Mouse (Mus musculus) liver, embryonic 15.5 days (tissue): ENCODE data around the gene Spata7. TPM values are rescaled to one million over a fixed set of nuclear protein-coding genes. Genes with fewer than 3 reads are reported as not detected.

ENCODE experiments used
- ATAC-seq: fragments of 200-750 bp; cut with Nextera tagmentation; 2 replicates; pipeline ENCODE4 v1.8.0; 2017; ENCODE audit warnings: moderate number of reproducible peaks, mild to moderate bottlenecking, moderate library complexity; ENCODE audit not compliant: insufficient read depth
- H3K27ac ChIP-seq: fragments of 300-500 bp; sonication (generic); replicated peaks from 2 replicates; pipeline ENCODE4 v1.5.1; 2015; ENCODE audit warnings: mild to moderate bottlenecking, inconsistent platforms
- H3K27me3 ChIP-seq: fragments of 300-500 bp; sonication (generic); 2 replicates; pipeline ENCODE4 v1.6.1; 2015; ENCODE audit warnings: mild to moderate bottlenecking, inconsistent platforms
- H3K36me3 ChIP-seq: fragments of 300-500 bp; sonication (generic); replicated peaks from 2 replicates; pipeline ENCODE4 v1.6.1; 2015; ENCODE audit warnings: moderate library complexity, mild to moderate bottlenecking, inconsistent platforms
- H3K4me1 ChIP-seq: fragments of 300-500 bp; sonication (generic); replicated peaks from 2 replicates; pipeline ENCODE4 v1.6.1; 2015; ENCODE audit warnings: inconsistent platforms
- H3K4me2 ChIP-seq: fragments of 300-500 bp; sonication (generic); 2 replicates; pipeline ENCODE4 v1.6.1; 2015; ENCODE audit warnings: moderate library complexity, mild to moderate bottlenecking, inconsistent platforms
- H3K4me3 ChIP-seq: fragments of 300-500 bp; sonication (generic); replicated peaks from 2 replicates; pipeline ENCODE4 v1.5.1; 2015; ENCODE audit warnings: mild to moderate bottlenecking, inconsistent platforms
- H3K9ac ChIP-seq: fragments of 300-500 bp; sonication (generic); 2 replicates; pipeline ENCODE4 v1.6.1; 2015; ENCODE audit warnings: moderate library complexity, mild to moderate bottlenecking, inconsistent platforms
- H3K9me3 ChIP-seq: fragments of 300-500 bp; sonication (generic); replicated peaks from 2 replicates; pipeline ENCODE4 v1.6.1; 2016; ENCODE audit warnings: inconsistent platforms
- WGBS: fragments of 180-500 bp; shearing (Covaris S2); methylation state at CpG from one replicate; pipeline ENCODE4 v1.1.7; 2015; ENCODE audit warnings: mixed read lengths; ENCODE audit not compliant: insufficient replicate concordance; 5-methylcytosine and 5-hydroxymethylcytosine counted together
- polyA plus RNA-seq: library from polyadenylated mRNA; unstranded; fragments of >200 nt; fragmentation: Nextera tagmentation; extraction: Ambion mirVana; gene quantifications from 2 replicates; pipeline ENCODE4 v1.2.1, GENCODE M21; 2015

Gene Spata7
- polyA plus RNA-seq, 1 experiment from 2014 or later, result 1.8 TPM

- Histone ChIP-seq H3K4me1 (peaks cover 11% of the 10 kb centered on the region), H3K4me3 (no peak overlapping the region), H3K9me3 (no peaks in the 10 kb centered on the region), H3K36me3 (no peaks in the 10 kb centered on the region), H3K4me2 (no peak overlapping the region), H3K27me3 (no peaks in the 10 kb centered on the region), H3K9ac (no peak overlapping the region), H3K27ac (no peak overlapping the region)
- ATAC-seq, result no peak
- WGBS, result 67% methylated on average over 6 of the region's 6 CpGs
These were observed 84.9 kb downstream of the Spata7 start for GRCm38 (mm10) chr12:98712819-98713218.

GRCm38 (mm10) chr12:98713621-98714103 lies 85.7 kb downstream of the Spata7 start:
- Histone ChIP-seq H3K27me3 (no peaks in the 10 kb centered on the region), H3K4me3 (no peak overlapping the region), H3K27ac (no peak overlapping the region), H3K9me3 (no peaks in the 10 kb centered on the region), H3K36me3 (no peaks in the 10 kb centered on the region), H3K9ac (no peak overlapping the region), H3K4me1 (peaks cover 11% of the 10 kb centered on the region), H3K4me2 (no peak overlapping the region)
- no peak for ATAC-seq
- 68% methylated on average over 7 of the region's 7 CpGs for WGBS

GRCm38 (mm10) chr12:98714757-98715156 lies 86.8 kb downstream of the Spata7 start:
- no peak for ATAC-seq

GRCm38 (mm10) chr12:98716142-98716541 lies 88.2 kb downstream of the Spata7 start:
- peak; percentile 32; the same call in 1 of the 2 replicates for ATAC-seq
- Histone ChIP-seq H3K27me3 (no peaks in the 10 kb centered on the region), H3K9ac (no peak overlapping the region), H3K36me3 (no peaks in the 10 kb centered on the region), H3K4me3 (no peak overlapping the region), H3K9me3 (no peaks in the 10 kb centered on the region), H3K4me1 (peaks cover 15% of the 10 kb centered on the region), H3K4me2 (no peak overlapping the region), H3K27ac (no peak overlapping the region)
- 50% methylated on average over 2 of the region's 2 CpGs for WGBS

More at GRCm38 (mm10) chr12:98714757-98715156, 86.8 kb downstream of the Spata7 start:
- peaks cover 11% of the 10 kb centered on the region for H3K4me1 ChIP-seq
- no peaks in the 10 kb centered on the region for H3K9me3 ChIP-seq
- peak overlapping the region; percentile 5; the same call in 1 of the 2 replicates for H3K4me2 ChIP-seq
- H3K4me3 ChIP-seq, result no peak overlapping the region
- H3K27ac ChIP-seq, result no peak overlapping the region
- H3K36me3 ChIP-seq, result no peaks in the 10 kb centered on the region
- 66% methylated on average over 11 of the region's 11 CpGs for WGBS
- H3K9ac ChIP-seq, result no peak overlapping the region
- H3K27me3 ChIP-seq, result no peaks in the 10 kb centered on the region

Other genes starting within 250 kb of the Spata7 start
- gene Kcnk10, start 49.8 kb upstream of the Spata7 start, polyA plus RNA-seq, result 0.05 TPM in 1 of 2 replicates, not detected in the other
- 2.6 and 2.7 TPM in 2 replicates for gene Ptpn21, start 109.2 kb downstream of the Spata7 start, polyA plus RNA-seq
- 33.2 and 34.1 TPM in 2 replicates for gene Zc3h14, start 118.8 kb downstream of the Spata7 start, polyA plus RNA-seq